Mouse (Mus musculus): ENCODE results near the gene Mpnd. TPM values are rescaled to one million over a fixed set of nuclear protein-coding genes. Genes with fewer than 3 reads are reported as not detected.
"Not testable (repeated sequence)": the region's sequence is repeated elsewhere in the genome, so short reads cannot be mapped to it uniquely, and the experiment has no call there.

Gene Mpnd
- polyA plus RNA-seq, 1 experiment = 43.2 TPM

- Histone ChIP-seq H3K27ac (replicated peaks; ENCODE audit: low read depth, low read length) (no peak overlapping the region), H3K4me1 (ENCODE audit: control insufficient read depth, insufficient read depth, insufficient read length, low read length) (peaks cover 16% of the 10 kb centered on the region), H3K4me3 (ENCODE audit: insufficient read depth, low read depth, low read length) (peak overlapping the region; percentile 15)
Observed at GRCm38 (mm10) chr17:56035216-56035615, 29.7 kb downstream of the Mpnd start.

- Histone ChIP-seq H3K4me1 (ENCODE audit: control insufficient read depth, insufficient read depth, insufficient read length, low read length) (peaks cover 9% of the 10 kb centered on the region), H3K4me3 (ENCODE audit: insufficient read depth, low read depth, low read length) (peak within 1 kb of the TSS; percentile 92), H3K27ac (replicated peaks; ENCODE audit: low read depth, low read length) (peak within 1 kb of the TSS; percentile 87)
Observed at GRCm38 (mm10) chr17:56036176-56036900, 30.8 kb downstream of the Mpnd start, which contains the start of gene Sh3gl1. TSS of gene Sh3gl1 (minus strand) at chr17:56036635.

GRCm38 (mm10) chr17:56036901-56037287, 31.4 kb downstream of the Mpnd start:
- peaks cover 9% of the 10 kb centered on the region for H3K4me1 ChIP-seq (ENCODE audit: control insufficient read depth, insufficient read depth, insufficient read length, low read length)
- peak overlapping the region; percentile 50 for H3K4me3 ChIP-seq (ENCODE audit: insufficient read depth, low read depth, low read length)
- peak overlapping the region; percentile 18; the same call in 1 of the 2 replicates for H3K27ac ChIP-seq (replicated peaks; ENCODE audit: low read depth, low read length)

GRCm38 (mm10) chr17:56038583-56039261, 33.2 kb downstream of the Mpnd start:
- peaks cover 9% of the 10 kb centered on the region for H3K4me1 ChIP-seq (ENCODE audit: control insufficient read depth, insufficient read depth, insufficient read length, low read length)
- H3K4me3 ChIP-seq (ENCODE audit: insufficient read depth, low read depth, low read length) = no peak overlapping the region
- no peak overlapping the region for H3K27ac ChIP-seq (replicated peaks; ENCODE audit: low read depth, low read length)

- Histone ChIP-seq H3K4me1 (ENCODE audit: control insufficient read depth, insufficient read depth, insufficient read length, low read length) (peaks cover 3% of the 10 kb centered on the region), H3K27ac (replicated peaks; ENCODE audit: low read depth, low read length) (no peak overlapping the region), H3K4me3 (ENCODE audit: insufficient read depth, low read depth, low read length) (peak overlapping the region; percentile 29; the same call in 1 of the 2 replicates)
Observed at GRCm38 (mm10) chr17:56039345-56039744, 33.8 kb downstream of the Mpnd start.

GRCm38 (mm10) chr17:56040030-56040856, 34.7 kb downstream of the Mpnd start, which contains the start of gene Chaf1a:
TSS of gene Chaf1a (plus strand) at chr17:56040439.
- Histone ChIP-seq H3K27ac (replicated peaks; ENCODE audit: low read depth, low read length) (no peak within 1 kb of the TSS), H3K4me1 (ENCODE audit: control insufficient read depth, insufficient read depth, insufficient read length, low read length) (no peaks in the 10 kb centered on the region; the same call in 1 of the 2 replicates), H3K4me3 (ENCODE audit: insufficient read depth, low read depth, low read length) (peak within 1 kb of the TSS; percentile 44)

- no peak overlapping the region for H3K27ac ChIP-seq (replicated peaks; ENCODE audit: low read depth, low read length)
- peak overlapping the region; percentile 44 for H3K4me3 ChIP-seq (ENCODE audit: insufficient read depth, low read depth, low read length)
- no peaks in the 10 kb centered on the region for H3K4me1 ChIP-seq (ENCODE audit: control insufficient read depth, insufficient read depth, insufficient read length, low read length)
Observed at GRCm38 (mm10) chr17:56040857-56041163, 35.3 kb downstream of the Mpnd start.

GRCm38 (mm10) chr17:56051369-56051768, 45.9 kb downstream of the Mpnd start:
- Histone ChIP-seq H3K27ac (replicated peaks; ENCODE audit: low read depth, low read length) (no peak overlapping the region), H3K4me1 (ENCODE audit: control insufficient read depth, insufficient read depth, insufficient read length, low read length) (no peaks in the 10 kb centered on the region), H3K4me3 (ENCODE audit: insufficient read depth, low read depth, low read length) (no peak overlapping the region)

- Histone ChIP-seq H3K27ac (replicated peaks; ENCODE audit: low read depth, low read length) (no peak overlapping the region), H3K4me1 (ENCODE audit: control insufficient read depth, insufficient read depth, insufficient read length, low read length) (no peaks in the 10 kb centered on the region), H3K4me3 (ENCODE audit: insufficient read depth, low read depth, low read length) (no peak overlapping the region)
Observed at GRCm38 (mm10) chr17:56054938-56055337, 49.4 kb downstream of the Mpnd start.

GRCm38 (mm10) chr17:56055945-56056678, 50.6 kb downstream of the Mpnd start:
- Histone ChIP-seq H3K27ac (replicated peaks; ENCODE audit: low read depth, low read length) (no peak overlapping the region), H3K4me1 (ENCODE audit: control insufficient read depth, insufficient read depth, insufficient read length, low read length) (no peaks in the 10 kb centered on the region), H3K4me3 (ENCODE audit: insufficient read depth, low read depth, low read length) (no peak overlapping the region)

GRCm38 (mm10) chr17:56057381-56058120, 52.0 kb downstream of the Mpnd start:
- Histone ChIP-seq H3K27ac (replicated peaks; ENCODE audit: low read depth, low read length) (peak overlapping the region; percentile 56), H3K4me1 (ENCODE audit: control insufficient read depth, insufficient read depth, insufficient read length, low read length) (no peaks in the 10 kb centered on the region), H3K4me3 (ENCODE audit: insufficient read depth, low read depth, low read length) (0 out of 2 replicates have a peak overlapping the region, but pooled peaks have one; percentile 3)

GRCm38 (mm10) chr17:56062081-56062480, 56.6 kb downstream of the Mpnd start:
- H3K27ac ChIP-seq (replicated peaks; ENCODE audit: low read depth, low read length) = no peak overlapping the region
- H3K4me3 ChIP-seq (ENCODE audit: insufficient read depth, low read depth, low read length) = no peak overlapping the region
- H3K4me1 ChIP-seq (ENCODE audit: control insufficient read depth, insufficient read depth, insufficient read length, low read length) = no peaks in the 10 kb centered on the region

GRCm38 (mm10) chr17:56065715-56066114, 60.2 kb downstream of the Mpnd start:
- H3K4me3 ChIP-seq (ENCODE audit: insufficient read depth, low read depth, low read length); H3K27ac ChIP-seq (replicated peaks; ENCODE audit: low read depth, low read length); H3K4me1 ChIP-seq (ENCODE audit: control insufficient read depth, insufficient read depth, insufficient read length, low read length): not testable (repeated sequence)

All from brown adipose tissue, adult 24 weeks (tissue).